ENCODE assay signal across 9 mouse cellular contexts in the genomic region with DNA sequence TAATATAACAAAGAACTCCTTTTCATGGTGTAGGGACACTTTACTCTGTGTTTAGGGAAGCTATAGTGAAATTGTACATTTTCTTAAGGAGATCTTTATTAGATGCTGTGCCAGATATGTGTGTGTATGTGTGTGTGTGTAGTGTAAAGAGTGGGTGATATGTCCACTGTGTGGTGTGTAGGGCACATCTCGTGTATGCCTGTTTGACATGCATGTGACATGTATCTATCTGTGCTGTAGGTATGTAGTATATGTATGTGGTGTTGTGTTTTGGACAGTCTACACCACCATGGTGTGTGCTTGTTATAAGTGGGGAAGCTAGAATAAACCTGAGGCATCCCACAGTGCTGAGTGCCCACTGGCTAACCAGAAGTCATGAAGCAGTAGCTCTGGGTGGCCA. TPM values are rescaled to one million over a fixed set of nuclear protein-coding genes. Genes with fewer than 3 reads are reported as not detected.
DNase-seq lines count a peak whose midpoint lies in the region; ATAC-seq and TF ChIP-seq lines count a peak whose summit lies in the region.
"Had no signal": no experiment of that assay in that cellular context is flagged by ENCODE, and none has a peak within 500 bp of the region (broad histone marks: within the 10 kb centered on the region; RNA-seq: fewer than 3 reads in every experiment).

No protein-coding gene starts in this region.

- no peaks in the 10 kb centered on the region for H3K27me3 ChIP-seq in heart, embryonic 11.5 days (ENCODE audit: control insufficient read depth, insufficient read depth, low read length)
- H3K27me3 ChIP-seq in C2C12 (ENCODE audit: control insufficient read depth, insufficient read depth, insufficient read length): no peaks in the 10 kb centered on the region
- peaks cover 58% of the 10 kb centered on the region for H3K27me3 ChIP-seq in hindbrain, embryonic 10.5 days (ENCODE audit: insufficient read depth, poor library complexity, severe bottlenecking)
- peaks cover 69% of the 10 kb centered on the region for H3K27me3 ChIP-seq in midbrain, embryonic 10.5 days (ENCODE audit: low read depth, poor library complexity, severe bottlenecking)

- ATAC-seq in heart, embryonic 11.5 days (replicated peaks; ENCODE audit: insufficient number of reproducible peaks, low FRiP score, low TSS enrichment): no peak

- DNase-seq in heart, adult 18-20 months: no peak
- DNase-seq in hindbrain, embryonic 10.5 days (ENCODE audit: low spot score): no peak
- no peak for DNase-seq in midbrain, embryonic 10.5 days (ENCODE audit: low spot score)
- DNase-seq in thymus, postnatal 4 days: no peak
- no peak for DNase-seq in thymus, adult 18-20 months
- no peak for DNase-seq in adrenal gland, adult 2 months

- peak overlapping the region; percentile 52 for H3K4me2 ChIP-seq in heart, embryonic 11.5 days
- H3K4me2 ChIP-seq: liver, embryonic 15.5 days had no signal

- WGBS in heart, embryonic 11.5 days (ENCODE audit: insufficient replicate concordance): 79% methylated on average over 1 of the region's 1 CpGs
- 74% methylated on average over 1 of the region's 1 CpGs for WGBS in hindbrain, embryonic 10.5 days
- 83% methylated on average over 1 of the region's 1 CpGs for whole genome bisulfite sequencing in midbrain, embryonic 10.5 days

- H3K9ac ChIP-seq in heart, embryonic 11.5 days (ENCODE audit: low read depth, low read length): no peak overlapping the region
- H3K9ac ChIP-seq: liver, embryonic 15.5 days had no signal

- no peak overlapping the region for H3K27ac ChIP-seq in heart, embryonic 11.5 days (ENCODE audit: low read depth, low read length)
- H3K27ac ChIP-seq in hindbrain, embryonic 10.5 days: peak overlapping the region; percentile 83
- H3K27ac ChIP-seq in midbrain, embryonic 10.5 days (replicated peaks): peak overlapping the region; percentile 71
- H3K27ac ChIP-seq: liver, embryonic 15.5 days had no signal

- peaks cover 47% of the 10 kb centered on the region for H3K79me2 ChIP-seq in C2C12 (ENCODE audit: control insufficient read depth, insufficient read depth)

- H3K79me3 ChIP-seq in C2C12 (ENCODE audit: low read depth): peaks cover 28% of the 10 kb centered on the region

- H3ac ChIP-seq in C2C12 (ENCODE audit: control insufficient read depth, insufficient read length, low read depth): peak overlapping the region; percentile 29

- TF ChIP-seq CTCF in C2C12 (IDR thresholded peaks at IDR 0.05; ENCODE audit: control insufficient read depth, insufficient read depth, insufficient read length): no peak

- no peaks in the 10 kb centered on the region for H3K9me3 ChIP-seq in heart, embryonic 11.5 days (replicated peaks; ENCODE audit: control insufficient read depth, low read length)
- H3K9me3 ChIP-seq in hindbrain, embryonic 10.5 days: no peaks in the 10 kb centered on the region
- H3K9me3 ChIP-seq in midbrain, embryonic 10.5 days (replicated peaks): no peaks in the 10 kb centered on the region
- H3K9me3 ChIP-seq: liver, embryonic 15.5 days had no signal

- peaks cover 8% of the 10 kb centered on the region; the same call in 1 of the 2 replicates for H3K4me1 ChIP-seq in heart, embryonic 11.5 days (ENCODE audit: control insufficient read depth, insufficient read depth, low read length)
- H3K4me1 ChIP-seq in hindbrain, embryonic 10.5 days (replicated peaks): peaks cover 65% of the 10 kb centered on the region
- peaks cover 64% of the 10 kb centered on the region for H3K4me1 ChIP-seq in midbrain, embryonic 10.5 days
- H3K4me1 ChIP-seq: liver, embryonic 15.5 days had no signal

- no peaks in the 10 kb centered on the region for H3K36me3 ChIP-seq in heart, embryonic 11.5 days (ENCODE audit: control insufficient read depth, insufficient read depth, low read length)
- peaks cover 8% of the 10 kb centered on the region for H3K36me3 ChIP-seq in C2C12 (ENCODE audit: control insufficient read depth, insufficient read depth)
- no peaks in the 10 kb centered on the region for H3K36me3 ChIP-seq in hindbrain, embryonic 10.5 days
- peaks cover under 1% of the 10 kb centered on the region; the same call in 1 of the 2 replicates for H3K36me3 ChIP-seq in midbrain, embryonic 10.5 days
- H3K36me3 ChIP-seq: liver, embryonic 15.5 days had no signal

- no peak overlapping the region for H3K4me3 ChIP-seq in heart, embryonic 11.5 days (ENCODE audit: low read depth, low read length)
- H3K4me3 ChIP-seq in C2C12 (ENCODE audit: insufficient read depth, poor library complexity, severe bottlenecking): peak overlapping the region; percentile 43
- peak overlapping the region; percentile 47 for H3K4me3 ChIP-seq in hindbrain, embryonic 10.5 days
- peak overlapping the region; percentile 44 for H3K4me3 ChIP-seq in midbrain, embryonic 10.5 days
- H3K4me3 ChIP-seq: liver, embryonic 15.5 days had no signal

TF ChIP-seq in C2C12, 6 proteins besides CTCF, POLR2A, EP300 and RAD21:
- no peak for TF ChIP-seq MAX (IDR thresholded peaks at IDR 0.05)
- TF ChIP-seq MYOD1 (IDR thresholded peaks at IDR 0.05; ENCODE audit: control insufficient read depth, insufficient read length, low read depth): no peak
- TF ChIP-seq MYOG (IDR thresholded peaks at IDR 0.05; ENCODE audit: control insufficient read depth, extremely low read depth, insufficient read length): no peak
- TF ChIP-seq FOSL1 (IDR thresholded peaks at IDR 0.05; ENCODE audit: insufficient read depth, low read length, poor library complexity, severe bottlenecking): no peak
- no peak for TF ChIP-seq CEBPB (IDR thresholded peaks at IDR 0.05; ENCODE audit: low read depth)
- no peak for TF ChIP-seq USF1 (IDR thresholded peaks at IDR 0.05; ENCODE audit: low read depth)

RNA-seq across cellular contexts. Expression of a gene that starts 0.4 kb away (rescaled TPM):
- 0.10 and 0.64 TPM in 2 replicates for polyA plus RNA-seq in heart, embryonic 11.5 days (2014; fragmentation: Nextera tagmentation; extraction: Ambion mirVana)
- 1 to 10 TPM; 1.2 to 2.4 TPM for total RNA-seq in heart, adult 18-20 months (2021)
- polyA plus RNA-seq in C2C12 (2012; fragmentation: generic; extraction: Trizol): 44.8 TPM
- 0.98 TPM in 2 replicates for polyA plus RNA-seq in hindbrain, embryonic 10.5 days (2016; fragmentation: Nextera tagmentation; extraction: Ambion mirVana)
- 1.1 and 1.5 TPM in 2 replicates for polyA plus RNA-seq in midbrain, embryonic 10.5 days (2016; fragmentation: Nextera tagmentation; extraction: Ambion mirVana)
- 1 to 10 TPM; 3.1 to 6.0 TPM for total RNA-seq in adrenal gland, adult 2 months (2021)
- polyA plus RNA-seq in adrenal gland, adult 2 months (2012; rRNA removed): 1.3 and 2.3 TPM in 2 replicates

RNA-seq across cellular contexts. Expression of a gene that starts 20.9 kb away (rescaled TPM):
- 34.0 and 42.8 TPM in 2 replicates for polyA plus RNA-seq in heart, embryonic 11.5 days (2014; fragmentation: Nextera tagmentation; extraction: Ambion mirVana)
- total RNA-seq in heart, adult 18-20 months (2021): 10 to 100 TPM; 67.3 to 73.9 TPM
- 42.9 TPM for polyA plus RNA-seq in C2C12 (2012; fragmentation: generic; extraction: Trizol)
- polyA plus RNA-seq in hindbrain, embryonic 10.5 days (2016; fragmentation: Nextera tagmentation; extraction: Ambion mirVana): 31.8 and 32.0 TPM in 2 replicates
- polyA plus RNA-seq in midbrain, embryonic 10.5 days (2016; fragmentation: Nextera tagmentation; extraction: Ambion mirVana): 29.7 and 33.9 TPM in 2 replicates
- 10 to 100 TPM; 34.7 to 43.2 TPM for total RNA-seq in adrenal gland, adult 2 months (2021)
- polyA plus RNA-seq in adrenal gland, adult 2 months (2012; rRNA removed): 25.1 and 25.2 TPM in 2 replicates

Comparison
In these comparisons a context has a peak if more than half of its experiments do, and no peak if none do; other contexts are left out.
1. RNA of a gene that starts 0.4 kb away (polyA plus RNA-seq): 44.8 TPM in C2C12 (single experiment); 1.3 to 2.3 TPM in adrenal gland, adult 2 months, 1.1 to 1.5 TPM in midbrain, embryonic 10.5 days, 0.98 TPM in hindbrain, embryonic 10.5 days and 0.10 to 0.64 TPM in heart, embryonic 11.5 days; every median in the first group is over 10 times any median in the second.